Mouse (Mus musculus) 3T3-L1 (cell line): ENCODE measurements around the gene Ago1.

Source experiments
- DNase-seq: peaks from one replicate; pipeline ENCODE4 v3.0.0-alpha.2; 2015; ENCODE audit warnings: low read depth, low spot score

Ago1 gene

DNA sequence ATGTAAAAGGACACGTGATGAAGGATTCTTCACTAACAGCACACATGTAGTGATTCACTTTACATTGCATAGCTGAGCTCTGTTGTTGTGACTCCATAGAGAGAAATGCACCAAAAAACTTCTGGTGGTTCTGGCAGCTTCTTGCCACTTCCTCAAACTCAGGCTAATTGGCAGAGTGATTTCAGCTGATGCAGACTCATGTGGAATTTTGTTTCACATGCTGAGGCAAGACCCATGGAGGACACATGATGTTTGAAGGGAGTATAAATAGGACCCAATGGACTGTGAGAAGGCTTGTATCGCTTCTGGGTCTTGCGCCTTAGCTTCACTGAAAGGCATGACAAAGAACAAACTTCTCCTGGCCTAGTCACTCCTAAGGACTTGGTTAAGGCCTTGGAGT is 55.9 kb downstream of the Ago1 start:
- DNase-seq, result no peak
